Mouse (Mus musculus) forebrain, embryonic 14.5 days (tissue): ENCODE results near the gene Ugt1a6a. TPM values are rescaled to one million over a fixed set of nuclear protein-coding genes. Genes with fewer than 3 reads are reported as not detected.

Experiments used
- ATAC-seq: fragments of 200-750 bp; cut with Nextera tagmentation; 2 replicates; pipeline ENCODE4 v1.8.0; 2017; ENCODE audit warnings: mild to moderate bottlenecking, moderate library complexity
- DNase-seq: peaks from one replicate; pipeline ENCODE4 v3.0.0-alpha.2; 2015; ENCODE audit warnings: low spot score
- H3K27ac ChIP-seq: fragments of 300-500 bp; sonication (generic); 2 replicates; pipeline ENCODE4 v1.5.1; 2014; ENCODE audit warnings: low read depth, mild to moderate bottlenecking, control low read depth, low read length, moderate library complexity
- H3K27me3 ChIP-seq: fragments of 300-500 bp; sonication (generic); replicated peaks from 2 replicates; pipeline ENCODE4 v1.6.1; 2014; ENCODE audit warnings: low read length, control low read depth, mixed read lengths; ENCODE audit not compliant: control insufficient read depth, insufficient read depth
- H3K36me3 ChIP-seq: fragments of 300-500 bp; sonication (generic); 2 replicates; pipeline ENCODE4 v1.6.1; 2014; ENCODE audit warnings: low read length, control low read depth; ENCODE audit not compliant: control insufficient read depth, insufficient read depth
- H3K4me1 ChIP-seq: fragments of 300-500 bp; sonication (generic); 2 replicates; pipeline ENCODE4 v1.6.1; 2014; ENCODE audit warnings: antibody characterized with exemption, low read length, control low read depth; ENCODE audit not compliant: control insufficient read depth, insufficient read depth
- H3K4me2 ChIP-seq: fragments of 300-500 bp; sonication (generic); 2 replicates; pipeline ENCODE4 v1.6.1; 2014; ENCODE audit warnings: mild to moderate bottlenecking, control low read depth, low read length
- H3K4me3 ChIP-seq: fragments of 300-500 bp; sonication (generic); 2 replicates; pipeline ENCODE4 v1.5.1; 2014; ENCODE audit warnings: low read depth, low read length, control low read depth
- H3K9ac ChIP-seq: fragments of 300-500 bp; sonication (generic); 2 replicates; pipeline ENCODE4 v1.6.1; 2014; ENCODE audit warnings: mild to moderate bottlenecking, low read length, control low read depth, moderate library complexity
- H3K9me3 ChIP-seq: fragments of 300-500 bp; sonication (generic); replicated peaks from 2 replicates; pipeline ENCODE4 v1.6.1; 2016; ENCODE audit warnings: low read length, control low read depth, mixed read lengths; ENCODE audit not compliant: control insufficient read depth
- WGBS: fragments of 180-500 bp; shearing (Covaris S2); extraction: QIAGEN DNeasy Blood & Tissue Kit; methylation state at CpG from one replicate; pipeline ENCODE4 v1.1.7; 2014; 5-methylcytosine and 5-hydroxymethylcytosine counted together
- polyA plus RNA-seq: library from polyadenylated mRNA; unstranded; fragments of >200 nt; fragmentation: Nextera tagmentation; extraction: Ambion mirVana; gene quantifications from 2 replicates; pipeline ENCODE4 v1.2.1, GENCODE M21; 2014

Gene Ugt1a6a
- polyA plus RNA-seq, 1 experiment from 2014 or later: 2.3 TPM

DNA sequence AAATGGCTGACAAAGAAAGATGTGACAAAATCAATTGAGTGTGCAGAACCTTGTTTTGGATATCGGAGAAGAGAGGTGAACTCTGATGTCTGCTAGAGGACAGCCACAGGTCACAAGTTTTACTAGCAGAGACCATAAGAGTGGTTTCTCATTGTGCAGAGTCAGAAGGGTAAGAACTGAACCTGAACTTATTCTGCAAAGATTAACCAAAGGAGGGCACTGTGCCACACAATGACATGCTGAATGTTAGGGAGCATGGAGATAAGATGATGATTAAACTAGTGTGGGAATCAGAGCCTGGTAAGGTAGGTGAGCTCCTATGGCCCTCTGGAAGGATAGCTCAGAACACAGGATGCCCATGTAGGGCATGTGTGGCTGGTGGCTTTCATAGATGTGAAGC, 61.1 kb downstream of the Ugt1a6a start:
- no peak overlapping the region for H3K27ac ChIP-seq
- ATAC-seq (no peak), DNase-seq (no peak)
- H3K9ac ChIP-seq: no peak overlapping the region
- H3K4me1 ChIP-seq: no peaks in the 10 kb centered on the region
- no peaks in the 10 kb centered on the region for H3K36me3 ChIP-seq
- H3K4me3 ChIP-seq: no peak overlapping the region
- WGBS: 83% methylated on average over 1 of the region's 1 CpGs
- H3K27me3 ChIP-seq: no peaks in the 10 kb centered on the region
- no peak overlapping the region for H3K4me2 ChIP-seq
- no peaks in the 10 kb centered on the region for H3K9me3 ChIP-seq

- 80% methylated on average over 3 of the region's 3 CpGs for WGBS
- DNase-seq (no peak), ATAC-seq (no peak)
- Histone ChIP-seq H3K9me3 (no peaks in the 10 kb centered on the region), H3K36me3 (no peaks in the 10 kb centered on the region), H3K27me3 (no peaks in the 10 kb centered on the region), H3K27ac (no peak overlapping the region), H3K9ac (no peak overlapping the region), H3K4me3 (no peak overlapping the region), H3K4me1 (no peaks in the 10 kb centered on the region), H3K4me2 (no peak overlapping the region)
These were observed 62.8 kb downstream of the Ugt1a6a start for GRCm38 (mm10) chr1:88197443-88197842.

- Histone ChIP-seq H3K4me2 (no peak overlapping the region), H3K4me1 (no peaks in the 10 kb centered on the region), H3K9me3 (peaks cover 7% of the 10 kb centered on the region; the same call in 1 of the 2 replicates), H3K27ac (no peak overlapping the region), H3K36me3 (no peaks in the 10 kb centered on the region), H3K9ac (no peak overlapping the region), H3K27me3 (no peaks in the 10 kb centered on the region), H3K4me3 (no peak overlapping the region)
- ATAC-seq: no peak
- no peak for DNase-seq
- 86% methylated on average over 2 of the region's 2 CpGs for WGBS
These were observed 65.4 kb downstream of the Ugt1a6a start for GRCm38 (mm10) chr1:88199996-88200395.

DNA sequence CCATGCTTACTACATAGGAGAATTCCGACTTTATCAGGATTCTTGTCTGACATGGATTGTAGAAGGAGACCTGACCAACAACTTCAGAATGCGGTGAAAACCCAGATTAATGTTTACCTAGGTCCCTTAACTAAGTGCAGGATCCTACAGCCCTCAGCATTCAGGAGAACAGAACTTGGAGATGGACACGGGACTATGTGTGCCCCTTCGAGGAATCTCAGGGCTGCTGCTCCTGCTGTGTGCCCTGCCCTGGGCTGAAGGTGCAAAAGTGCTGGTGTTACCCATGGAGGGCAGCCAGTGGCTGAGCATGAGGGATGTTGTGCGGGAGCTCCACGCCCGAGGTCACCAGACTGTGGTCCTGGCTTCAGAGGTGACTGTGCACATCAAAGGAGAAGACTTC, 65.8 kb downstream of the Ugt1a6a start, which contains the start of gene Ugt1a2:
Ugt1a2 (plus strand) TSS at position 146 of the 400 bp plus-strand sequence.
- WGBS: 85% methylated on average over 7 of the region's 7 CpGs
- no peaks in the 10 kb centered on the region for H3K36me3 ChIP-seq

GRCm38 (mm10) chr1:88205294-88205922, 70.8 kb downstream of the Ugt1a6a start, which contains the start of gene Dnajb3:
TSS of gene Dnajb3 (minus strand) at chr1:88205782.
- Histone ChIP-seq H3K27me3 (no peaks in the 10 kb centered on the region), H3K36me3 (no peaks in the 10 kb centered on the region), H3K27ac (peak within 1 kb of the TSS; percentile 10; the same call in 1 of the 2 replicates), H3K9ac (peak within 1 kb of the TSS; percentile 70), H3K4me2 (peak within 1 kb of the TSS; percentile 59), H3K4me3 (peak within 1 kb of the TSS; percentile 35), H3K9me3 (peaks cover 9% of the 10 kb centered on the region; the same call in 1 of the 2 replicates), H3K4me1 (no peaks in the 10 kb centered on the region)
- 7% methylated on average over 62 of the region's 62 CpGs for WGBS
- ATAC-seq (peak; percentile 100), DNase-seq (peak; percentile 95)

More for the DNA sequence above, 65.8 kb downstream of the Ugt1a6a start, which contains the start of gene Ugt1a2:
- Histone ChIP-seq H3K27me3 (no peaks in the 10 kb centered on the region), H3K4me2 (no peak within 1 kb of the TSS), H3K27ac (no peak within 1 kb of the TSS), H3K9ac (no peak within 1 kb of the TSS), H3K9me3 (peaks cover 7% of the 10 kb centered on the region; the same call in 1 of the 2 replicates), H3K4me3 (no peak within 1 kb of the TSS), H3K4me1 (no peaks in the 10 kb centered on the region)
- DNase-seq: no peak
- no peak for ATAC-seq

GRCm38 (mm10) chr1:88206843-88207479, 72.4 kb downstream of the Ugt1a6a start:
- H3K9ac ChIP-seq: no peak overlapping the region
- H3K36me3 ChIP-seq: no peaks in the 10 kb centered on the region
- no peak overlapping the region for H3K27ac ChIP-seq
- DNase-seq (no peak), ATAC-seq (no peak)
- H3K4me3 ChIP-seq: no peak overlapping the region
- peaks cover 16% of the 10 kb centered on the region for H3K9me3 ChIP-seq
- H3K4me1 ChIP-seq: no peaks in the 10 kb centered on the region
- H3K4me2 ChIP-seq: no peak overlapping the region
- no peaks in the 10 kb centered on the region for H3K27me3 ChIP-seq
- 89% methylated on average over 2 of the region's 2 CpGs for WGBS

DNA sequence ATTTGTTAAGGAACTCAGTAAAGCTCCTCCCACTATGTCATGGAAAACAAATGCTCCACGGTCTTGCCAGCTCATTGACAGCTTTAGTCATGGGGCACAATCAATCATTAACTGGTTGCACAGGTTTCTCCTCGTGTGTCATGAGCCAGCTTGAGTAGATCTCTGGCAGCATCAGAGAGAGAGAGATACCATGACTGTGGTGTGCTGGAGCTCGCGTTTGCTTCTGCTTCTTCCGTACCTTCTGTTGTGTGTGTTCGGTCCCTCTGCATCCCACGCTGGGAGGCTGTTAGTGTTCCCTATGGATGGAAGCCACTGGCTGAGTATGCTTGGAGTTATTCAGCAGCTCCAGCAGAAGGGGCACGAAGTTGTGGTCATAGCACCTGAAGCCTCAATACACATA, 77.2 kb downstream of the Ugt1a6a start, which contains the start of gene Ugt1a1:
Ugt1a1 (plus strand) TSS at position 148 of the 400 bp plus-strand sequence.
- H3K36me3 ChIP-seq: no peaks in the 10 kb centered on the region
- no peaks in the 10 kb centered on the region for H3K27me3 ChIP-seq
- no peak within 1 kb of the TSS for H3K4me2 ChIP-seq
- H3K9me3 ChIP-seq: peaks cover 51% of the 10 kb centered on the region
- H3K27ac ChIP-seq: no peak within 1 kb of the TSS
- no peak within 1 kb of the TSS for H3K9ac ChIP-seq
- no peaks in the 10 kb centered on the region for H3K4me1 ChIP-seq
- DNase-seq: peak; percentile 10
- no peak within 1 kb of the TSS for H3K4me3 ChIP-seq
- ATAC-seq: no peak
- 68% methylated on average over 8 of the region's 8 CpGs for WGBS

GRCm38 (mm10) chr1:88212341-88213045, 77.9 kb downstream of the Ugt1a6a start:
- Histone ChIP-seq H3K36me3 (no peaks in the 10 kb centered on the region), H3K9me3 (peaks cover 51% of the 10 kb centered on the region), H3K27me3 (no peaks in the 10 kb centered on the region), H3K4me1 (no peaks in the 10 kb centered on the region), H3K27ac (no peak overlapping the region), H3K9ac (no peak overlapping the region), H3K4me3 (no peak overlapping the region), H3K4me2 (no peak overlapping the region)
- 64% methylated on average over 8 of the region's 8 CpGs for WGBS
- DNase-seq: peak; percentile 2
- ATAC-seq: peak; percentile 42
